Mouse (Mus musculus) cerebellum, adult 9-11 months (tissue): Measurements from ENCODE around the gene Dlg2.
A peak's percentile ranks its signal among the peaks of the same experiment; 100 is the strongest.

Experiments
- DNase-seq: peaks from one replicate; pipeline ENCODE4 v3.0.0; 2022

Gene Dlg2

DNA sequence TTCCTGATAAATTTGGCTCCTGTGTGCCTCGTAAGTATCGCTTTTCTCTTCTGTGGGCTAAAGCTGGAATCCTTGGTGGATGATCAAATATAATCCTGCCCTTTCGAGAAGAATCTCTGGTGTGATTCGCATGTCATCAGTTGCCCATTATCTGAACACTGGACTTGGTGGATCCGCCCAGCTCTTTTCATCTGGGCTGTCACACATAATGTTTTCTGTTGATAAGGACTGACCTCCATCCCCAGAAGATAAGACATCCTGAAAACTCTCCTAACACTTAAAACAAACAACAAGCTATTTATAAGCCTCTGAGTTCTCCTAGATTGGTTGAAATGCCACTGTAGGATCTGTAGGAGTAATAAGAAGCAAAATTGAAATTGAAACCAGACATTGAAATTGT, 1952.2 kb downstream of the Dlg2 start:
- no peak for DNase-seq

- DNase-seq: no peak
Observed at GRCm38 (mm10) chr7:92430254-92430653, 1953.8 kb downstream of the Dlg2 start.

- peak; percentile 30 for DNase-seq
Observed at GRCm38 (mm10) chr7:92437168-92437567, 1960.7 kb downstream of the Dlg2 start.

DNA sequence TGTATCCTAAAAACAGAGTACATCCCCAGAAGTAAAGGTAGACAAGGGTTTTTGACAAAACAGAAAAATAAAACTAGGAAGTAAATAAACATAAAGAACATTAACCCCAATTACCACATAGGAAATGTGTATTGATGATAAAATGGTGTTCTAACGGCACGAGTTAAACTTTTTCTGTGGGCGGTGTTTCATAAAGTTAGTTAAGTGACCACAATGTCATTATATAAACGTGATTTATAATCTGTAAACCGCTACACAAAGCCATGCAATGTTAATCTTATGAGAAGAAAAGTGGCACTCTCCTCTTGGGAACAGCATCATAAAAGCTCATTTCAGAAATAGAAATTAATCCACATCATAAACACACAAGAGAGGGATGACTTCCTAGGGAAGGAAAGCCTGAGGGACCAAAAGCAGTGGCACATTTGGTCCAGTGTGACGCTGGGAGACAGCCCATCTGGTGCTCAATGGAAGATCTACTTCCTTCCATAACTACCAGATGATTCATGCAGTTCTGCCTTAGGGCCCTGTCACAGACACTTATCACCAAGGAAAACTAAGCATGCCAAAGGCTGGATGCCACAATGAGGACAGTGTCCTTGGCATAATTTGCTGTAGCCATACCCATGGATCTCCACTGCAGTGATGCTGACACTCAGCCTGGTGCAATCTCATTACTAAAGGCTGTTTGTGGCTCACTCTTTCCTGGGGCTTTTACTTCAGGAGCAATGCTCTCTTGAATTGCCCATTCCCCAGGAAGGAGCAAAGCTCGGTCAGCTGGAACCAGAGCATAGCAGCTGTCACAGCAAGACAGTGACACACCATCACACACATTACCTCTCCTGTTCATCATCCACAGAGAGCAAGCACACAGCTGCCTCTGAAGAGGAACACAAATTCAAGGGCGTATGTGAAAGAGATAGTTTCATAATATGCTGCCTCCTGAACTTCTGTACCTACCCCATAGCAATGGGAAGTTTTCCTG, 1963.3 kb downstream of the Dlg2 start:
- DNase-seq: peak; percentile 36

DNA sequence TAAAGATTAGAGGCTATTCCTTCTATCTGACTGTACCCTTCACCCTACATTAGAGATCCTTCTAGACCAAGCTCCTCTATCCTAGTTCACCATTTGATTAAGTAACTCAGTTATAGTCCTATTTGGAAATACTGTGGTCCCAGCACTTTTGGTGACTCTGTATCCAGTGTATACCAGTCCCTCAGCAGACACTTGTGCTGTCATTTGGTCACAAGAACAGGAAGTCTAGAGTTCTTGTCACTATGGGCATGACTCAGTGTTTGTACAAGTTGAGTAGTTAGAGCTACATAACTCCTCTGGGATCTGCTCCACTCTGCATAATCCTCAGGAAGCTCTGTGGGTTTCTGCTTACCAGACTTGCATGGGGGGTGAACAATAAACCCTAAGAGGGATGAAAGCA, 1965.1 kb downstream of the Dlg2 start:
- no peak for DNase-seq

DNA sequence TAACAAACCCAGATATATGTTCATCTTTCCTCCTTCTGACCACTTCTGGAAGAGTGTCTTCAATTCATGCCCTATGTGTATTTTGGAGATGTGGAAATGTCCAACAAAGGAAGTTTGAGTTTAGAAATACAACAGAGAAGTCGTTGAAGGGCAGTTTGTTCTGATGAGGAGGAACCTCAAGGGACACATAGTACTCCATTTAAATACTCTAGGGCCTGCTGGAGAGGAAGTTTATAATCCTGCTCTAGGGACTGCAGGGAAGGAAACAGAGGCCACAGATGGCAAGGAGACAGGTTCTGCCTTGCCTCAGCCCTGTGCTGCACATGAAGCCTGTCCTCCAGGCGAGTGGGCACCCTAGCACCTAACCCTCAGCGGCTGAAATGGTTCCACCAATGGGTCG, 1965.6 kb downstream of the Dlg2 start:
- no peak for DNase-seq

DNA sequence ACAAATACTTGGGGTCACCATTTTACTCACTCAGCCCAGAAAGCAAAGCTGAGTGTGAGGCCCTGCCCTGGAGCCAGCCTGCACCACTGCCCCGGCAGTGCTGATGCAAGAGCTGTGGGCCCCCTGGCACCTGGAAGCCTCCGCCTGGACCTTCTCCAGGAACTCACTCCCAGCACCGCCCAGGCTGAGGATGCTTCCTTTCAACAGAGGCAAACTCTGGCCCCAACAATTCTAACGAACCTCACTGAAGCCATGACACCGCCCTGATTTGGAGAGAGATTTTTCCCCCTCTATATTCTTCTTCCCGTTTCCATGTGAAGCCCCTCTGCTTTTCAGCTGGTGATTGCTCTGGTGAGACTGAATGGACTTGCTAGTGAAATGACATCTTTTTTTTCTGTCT, 1971.5 kb downstream of the Dlg2 start:
- no peak for DNase-seq

- DNase-seq: no peak
Observed at GRCm38 (mm10) chr7:92448782-92449575, 1972.5 kb downstream of the Dlg2 start.

GRCm38 (mm10) chr7:92454176-92454575, 1977.7 kb downstream of the Dlg2 start:
- DNase-seq: no peak

GRCm38 (mm10) chr7:92455927-92456326, 1979.5 kb downstream of the Dlg2 start:
- DNase-seq: no peak

DNA sequence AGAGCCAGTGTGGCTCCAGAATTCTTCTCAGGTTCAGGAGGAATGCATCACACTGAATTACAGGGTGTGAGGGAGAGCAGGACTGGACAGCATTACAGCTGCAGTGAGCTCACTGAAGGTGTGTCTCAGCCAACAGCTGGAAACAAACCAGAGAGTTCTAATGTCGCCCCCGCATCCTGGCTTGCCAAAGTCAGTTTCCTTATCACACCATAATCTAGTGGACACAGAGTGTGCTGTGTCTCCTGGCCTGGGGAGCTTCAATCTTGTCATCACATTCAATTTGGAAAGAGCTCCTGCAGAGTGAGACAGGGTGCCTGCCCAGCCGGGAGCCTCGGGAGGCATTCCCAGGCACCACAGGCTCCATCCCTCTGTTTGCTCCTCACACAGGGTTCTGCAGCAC, 1981.3 kb downstream of the Dlg2 start:
- DNase-seq: no peak

DNA sequence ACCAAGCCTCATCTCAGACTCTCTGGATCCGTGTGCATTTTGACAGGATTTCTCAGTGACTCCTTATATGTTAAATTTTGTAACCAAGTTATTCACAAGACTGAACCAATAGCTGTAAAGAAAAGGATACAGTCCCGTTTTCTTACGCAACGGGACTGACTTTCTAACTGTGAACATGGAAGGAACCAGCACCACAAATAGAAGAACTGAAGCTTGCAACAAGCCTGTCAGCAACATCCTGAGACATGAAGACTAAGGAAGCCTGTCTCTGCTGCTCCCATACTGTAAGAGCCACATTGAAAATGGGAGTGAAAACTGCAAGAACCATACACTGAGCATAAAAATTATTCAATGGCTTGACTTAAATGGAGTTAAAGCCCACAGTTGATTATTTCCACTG, 1981.8 kb downstream of the Dlg2 start:
- no peak for DNase-seq

GRCm38 (mm10) chr7:92460578-92460977, 1984.1 kb downstream of the Dlg2 start:
- DNase-seq: peak; percentile 96

GRCm38 (mm10) chr7:92461256-92461655, 1984.8 kb downstream of the Dlg2 start:
- peak; percentile 79 for DNase-seq

- DNase-seq: no peak
Observed at GRCm38 (mm10) chr7:92463080-92463877, 1986.8 kb downstream of the Dlg2 start.

DNA sequence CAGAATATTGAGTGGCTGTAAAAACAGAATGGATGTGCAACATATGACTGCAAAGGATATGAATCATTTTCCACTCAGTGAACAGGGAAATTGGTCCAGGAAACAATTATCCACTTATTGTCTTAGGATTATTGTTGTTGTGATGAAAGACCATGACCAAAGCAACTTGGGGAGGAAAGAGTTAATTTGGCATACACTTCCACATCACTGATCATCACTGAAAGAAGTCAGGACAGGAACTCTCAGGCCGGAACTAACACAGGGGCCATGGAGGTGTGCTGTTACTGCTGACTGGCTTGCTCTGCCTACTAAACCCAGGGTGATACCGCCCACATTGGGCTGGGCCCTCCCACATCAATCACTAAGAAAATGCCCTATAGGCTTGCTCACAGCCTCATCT, 1987.8 kb downstream of the Dlg2 start:
- no peak for DNase-seq

GRCm38 (mm10) chr7:92479143-92479542, 2002.7 kb downstream of the Dlg2 start:
- DNase-seq: no peak

DNA sequence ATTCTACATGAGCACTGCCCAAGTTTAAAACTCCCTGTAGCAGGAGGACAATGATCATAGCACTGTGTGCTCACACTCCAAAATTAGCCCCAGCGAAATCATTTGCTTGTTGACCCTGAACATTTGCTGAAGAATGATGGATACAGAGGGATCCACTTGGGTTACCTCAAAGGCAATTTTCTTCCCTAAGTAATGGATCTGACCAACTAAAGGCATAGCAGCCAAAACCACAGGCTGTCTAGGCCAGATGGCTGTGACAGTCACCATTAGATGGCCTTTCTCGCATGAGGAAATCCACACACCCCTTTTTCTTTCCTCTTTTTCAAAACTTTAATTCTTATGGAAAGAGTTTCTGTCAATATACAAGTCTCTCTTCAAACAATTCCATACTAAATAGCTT, 2003.3 kb downstream of the Dlg2 start:
- peak; percentile 24 for DNase-seq

DNA sequence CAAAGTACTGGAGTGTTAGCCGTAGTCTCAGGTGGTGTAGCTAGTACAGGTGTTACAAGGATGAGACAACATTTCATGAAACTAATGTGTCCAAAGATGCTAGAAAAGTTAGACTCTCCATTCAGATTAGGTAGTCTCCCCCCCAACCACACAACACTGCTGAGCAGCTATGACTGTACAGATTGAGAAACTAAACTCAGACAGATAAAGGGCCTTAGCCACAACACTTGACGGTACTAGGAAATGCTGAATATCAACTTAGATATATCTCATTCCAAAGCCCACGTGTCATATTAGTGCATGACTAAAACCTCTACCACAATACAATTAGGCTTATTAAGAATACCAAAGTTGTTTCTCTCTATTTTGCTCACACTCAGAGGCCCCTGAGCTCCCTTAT, 2006.9 kb downstream of the Dlg2 start:
- no peak for DNase-seq

DNA sequence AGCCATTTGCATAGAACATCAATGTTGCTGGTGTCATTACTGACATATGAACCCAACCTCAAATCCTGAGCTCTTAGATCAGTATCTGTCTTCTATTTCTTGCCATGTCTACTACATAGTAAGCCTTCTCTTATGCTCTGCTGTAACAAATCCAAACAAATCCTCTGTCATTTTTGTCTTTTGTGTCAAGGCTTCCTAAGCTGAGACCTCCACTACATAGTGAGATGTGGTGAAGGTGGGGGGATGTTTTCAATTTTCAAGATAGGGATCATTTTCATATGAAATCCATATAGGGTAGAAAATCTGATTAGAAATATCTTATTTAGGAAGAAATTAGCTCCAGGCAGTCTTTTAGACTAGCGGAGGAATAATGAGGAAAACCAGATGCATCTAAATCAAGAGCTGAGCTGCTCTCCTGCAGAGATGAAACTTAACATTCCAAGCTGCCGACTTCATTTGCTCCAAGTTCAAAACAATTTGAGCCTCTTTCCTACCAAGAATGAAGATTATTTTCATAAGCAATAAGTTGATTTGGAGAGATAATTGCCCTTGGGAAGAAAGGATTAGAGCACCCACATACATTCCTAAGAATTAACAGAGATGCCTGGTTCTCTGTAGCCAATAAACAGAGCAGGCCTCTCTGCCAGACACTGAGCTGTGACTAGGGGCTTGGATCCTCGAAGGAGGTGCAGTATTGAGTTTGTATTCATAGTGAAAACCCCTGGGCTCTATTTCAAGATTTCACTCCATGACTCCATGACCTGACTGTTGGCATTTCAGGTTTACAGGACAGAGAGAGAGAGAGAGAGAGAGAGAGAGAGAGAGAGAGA, 2009.6 kb downstream of the Dlg2 start:
- DNase-seq: no peak

- DNase-seq: no peak
Observed at GRCm38 (mm10) chr7:92486878-92487277, 2010.4 kb downstream of the Dlg2 start.

DNA sequence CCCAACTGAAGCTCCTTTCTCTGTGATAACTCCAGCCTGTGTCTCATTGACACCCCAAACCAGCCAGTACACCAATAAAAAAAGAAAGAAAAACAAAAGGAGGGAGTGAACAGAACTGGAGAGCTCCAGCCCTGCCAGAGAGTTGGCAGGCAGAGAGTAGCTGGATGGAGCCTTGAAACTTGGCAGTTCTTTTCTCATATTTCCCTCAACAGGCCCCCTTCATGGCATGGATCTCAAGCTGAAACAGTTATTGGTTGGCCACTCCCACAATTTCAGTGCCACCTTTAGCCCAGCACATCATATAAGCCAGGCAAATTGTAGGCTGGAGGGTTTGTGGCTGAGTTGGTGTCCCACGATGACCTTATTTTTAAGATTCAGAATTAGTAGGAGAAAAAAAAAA, 2015.8 kb downstream of the Dlg2 start:
- DNase-seq: no peak
